In the genomic region with DNA sequence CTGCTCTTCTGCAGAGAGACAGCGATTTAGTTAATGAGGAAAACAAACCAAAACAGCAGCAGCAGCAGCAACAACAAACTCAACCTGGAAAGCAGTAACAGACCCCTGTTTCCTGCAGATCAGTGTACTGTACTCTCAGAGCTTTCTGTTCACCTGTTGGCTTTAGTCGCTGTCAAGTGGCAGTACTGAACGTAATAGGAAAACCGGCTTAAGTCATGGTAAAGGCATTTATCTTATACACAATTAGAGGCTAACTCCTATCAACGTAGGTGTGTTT, we compare ENCODE assay signal across 8 mouse cellular contexts. TPM values are rescaled to one million over a fixed set of nuclear protein-coding genes. Genes with fewer than 3 reads are reported as not detected.
A peak's percentile ranks its signal among the peaks of the same experiment; 100 is the strongest.
DNase-seq lines count a peak whose midpoint lies in the region; ATAC-seq and TF ChIP-seq lines count a peak whose summit lies in the region.

No protein-coding gene starts in this region.

- peak overlapping the region; percentile 96 for H3K4me3 ChIP-seq in heart, embryonic 11.5 days (ENCODE audit: low read depth, low read length)
- no peak overlapping the region for H3K4me3 ChIP-seq in ES-Bruce4 (ENCODE audit: low read depth, low read length)
- peak overlapping the region; percentile 95 for H3K4me3 ChIP-seq in heart, embryonic 16.5 days (ENCODE audit: low read length)
- H3K4me3 ChIP-seq in liver, postnatal 0 days (ENCODE audit: low read depth, low read length), result peak overlapping the region; percentile 97

- peaks cover 14% of the 10 kb centered on the region for H3K4me1 ChIP-seq in heart, embryonic 11.5 days (ENCODE audit: control insufficient read depth, insufficient read depth, low read length)
- no peaks in the 10 kb centered on the region for H3K4me1 ChIP-seq in ES-Bruce4 (ENCODE audit: control insufficient read depth, insufficient read depth, low read length)
- H3K4me1 ChIP-seq in heart, embryonic 16.5 days (ENCODE audit: control insufficient read depth, insufficient read depth, low read length), result peaks cover 9% of the 10 kb centered on the region
- H3K4me1 ChIP-seq in liver, postnatal 0 days (ENCODE audit: insufficient read depth), result peaks cover 10% of the 10 kb centered on the region

- H3K4me2 ChIP-seq in heart, embryonic 11.5 days, result peak overlapping the region; percentile 71
- peak overlapping the region; percentile 83 for H3K4me2 ChIP-seq in heart, embryonic 16.5 days (ENCODE audit: low read depth, low read length)
- H3K4me2 ChIP-seq in liver, postnatal 0 days (ENCODE audit: low read depth, low read length), result peak overlapping the region; percentile 79

- TF ChIP-seq EP300 in ES-Bruce4 (IDR thresholded peaks at IDR 0.05; ENCODE audit: insufficient read depth, low read depth, low read length), result no peak
- TF ChIP-seq EP300 in liver, postnatal 0 days (IDR thresholded peaks at IDR 0.05; ENCODE audit: low read depth), result no peak

- no peaks in the 10 kb centered on the region for H3K36me3 ChIP-seq in heart, embryonic 11.5 days (ENCODE audit: control insufficient read depth, insufficient read depth, low read length)
- H3K36me3 ChIP-seq in ES-Bruce4 (ENCODE audit: control insufficient read depth, insufficient read depth, low read length, poor library complexity, severe bottlenecking), result no peaks in the 10 kb centered on the region
- no peaks in the 10 kb centered on the region for H3K36me3 ChIP-seq in heart, embryonic 16.5 days (ENCODE audit: control insufficient read depth, insufficient read depth)
- H3K36me3 ChIP-seq in liver, postnatal 0 days (replicated peaks; ENCODE audit: insufficient read depth, low read length), result no peaks in the 10 kb centered on the region; the same call in 1 of the 2 replicates

- no peak for ATAC-seq in heart, embryonic 11.5 days (replicated peaks; ENCODE audit: insufficient number of reproducible peaks, low FRiP score, low TSS enrichment)
- ATAC-seq in heart, embryonic 16.5 days (replicated peaks; ENCODE audit: extremely low read depth, insufficient read depth, low FRiP score), result no peak
- ATAC-seq in liver, postnatal 0 days, result no peak

- H3K9ac ChIP-seq in heart, embryonic 11.5 days (ENCODE audit: low read depth, low read length), result peak overlapping the region; percentile 100; the same call in 1 of the 2 replicates
- H3K9ac ChIP-seq in ES-Bruce4 (ENCODE audit: low read depth, poor library complexity, severe bottlenecking), result peak overlapping the region; percentile 99; the same call in 1 of the 2 replicates
- peak overlapping the region; percentile 100 for H3K9ac ChIP-seq in heart, embryonic 16.5 days (ENCODE audit: low read length)
- H3K9ac ChIP-seq in liver, postnatal 0 days (replicated peaks), result no peak overlapping the region

- no peak for DNase-seq in heart, adult 8-10 months (ENCODE audit: low spot score)
- no peak for DNase-seq in liver, postnatal 0 days
- DNase-seq in adrenal gland, postnatal 25 days, result no peak
- no peak for DNase-seq in layer of hippocampus, postnatal 36 days
- no peak for DNase-seq in adrenal gland, adult 8-10 months

- TF ChIP-seq POLR2A in ES-Bruce4 (IDR thresholded peaks at IDR 0.05; ENCODE audit: insufficient read depth, low read length), result no peak

- H3K27ac ChIP-seq in heart, embryonic 11.5 days (ENCODE audit: low read depth, low read length), result no peak overlapping the region
- no peak overlapping the region for H3K27ac ChIP-seq in ES-Bruce4 (ENCODE audit: insufficient read depth, low read length)
- H3K27ac ChIP-seq in heart, embryonic 16.5 days (ENCODE audit: low read length), result peak overlapping the region; percentile 100
- H3K27ac ChIP-seq in liver, postnatal 0 days (ENCODE audit: low read depth), result no peak overlapping the region

- no peak for TF ChIP-seq CTCF in ES-Bruce4 (IDR thresholded peaks at IDR 0.05; ENCODE audit: low read depth, low read length)
- no peak for TF ChIP-seq CTCF in liver, postnatal 0 days (IDR thresholded peaks at IDR 0.05; ENCODE audit: low read depth)

- WGBS in heart, embryonic 11.5 days (ENCODE audit: insufficient replicate concordance), result 54% methylated on average over 5 of the region's 5 CpGs
- 46% methylated on average over 5 of the region's 5 CpGs for WGBS in heart, embryonic 16.5 days
- WGBS in liver, postnatal 0 days (ENCODE audit: insufficient replicate concordance), result 61% methylated on average over 5 of the region's 5 CpGs

- H3K27me3 ChIP-seq in heart, embryonic 11.5 days (ENCODE audit: control insufficient read depth, insufficient read depth, low read length), result no peaks in the 10 kb centered on the region
- no peaks in the 10 kb centered on the region for H3K27me3 ChIP-seq in ES-Bruce4 (ENCODE audit: control insufficient read depth, insufficient read depth, low read length, poor library complexity, severe bottlenecking)
- no peaks in the 10 kb centered on the region for H3K27me3 ChIP-seq in heart, embryonic 16.5 days (ENCODE audit: control insufficient read depth, insufficient read depth, low read length)
- H3K27me3 ChIP-seq in liver, postnatal 0 days (ENCODE audit: insufficient read depth, low read length), result no peaks in the 10 kb centered on the region

- H3K9me3 ChIP-seq in heart, embryonic 11.5 days (replicated peaks; ENCODE audit: control insufficient read depth, low read length), result no peaks in the 10 kb centered on the region
- no peaks in the 10 kb centered on the region for H3K9me3 ChIP-seq in ES-Bruce4 (replicated peaks; ENCODE audit: control insufficient read depth, insufficient read depth, low read length, poor library complexity, severe bottlenecking)
- H3K9me3 ChIP-seq in heart, embryonic 16.5 days (replicated peaks; ENCODE audit: control insufficient read depth, low read length), result no peaks in the 10 kb centered on the region
- H3K9me3 ChIP-seq in liver, postnatal 0 days (ENCODE audit: low read length), result no peaks in the 10 kb centered on the region

RNA-seq across cellular contexts. Expression of a gene that starts 2.3 kb away (rescaled TPM):
- 32.7 and 47.9 TPM in 2 replicates for polyA plus RNA-seq in heart, embryonic 11.5 days (2014; fragmentation: Nextera tagmentation; extraction: Ambion mirVana)
- total RNA-seq in heart, adult 8-10 months (2022), result 10 to 100 TPM in 3 of 4 experiments, 1 to 10 TPM in 1; 10.0 to 14.4 (median 10.6) TPM
- polyA plus RNA-seq in ES-Bruce4 (2011; ENCODE audit: insufficient read depth, insufficient read length, low read depth, missing spikeins), result 73.4 and 75.3 TPM in 2 replicates
- polyA plus RNA-seq in heart, embryonic 16.5 days (2015; fragmentation: Nextera tagmentation; extraction: Ambion mirVana), result 10.5 and 10.8 TPM in 2 replicates
- polyA plus RNA-seq in liver, postnatal 0 days (2015; fragmentation: Nextera tagmentation; extraction: Ambion mirVana), result 4.6 and 5.1 TPM in 2 replicates
- total RNA-seq in adrenal gland, postnatal 25 days (2021), result 15.7 and 28.0 TPM in 2 replicates
- 10 to 100 TPM; 10.4 to 16.1 TPM for total RNA-seq in layer of hippocampus, postnatal 36 days (2021)
- 10 to 100 TPM; 14.0 to 16.9 (median 14.9) TPM for total RNA-seq in adrenal gland, adult 8-10 months (2022)
